Mouse (Mus musculus) hindbrain, postnatal 0 days (tissue): ENCODE results near the gene Trpv4. TPM values are rescaled to one million over a fixed set of nuclear protein-coding genes. Genes with fewer than 3 reads are reported as not detected.

ENCODE experiments used
- ATAC-seq: fragments of 200-750 bp; cut with Nextera tagmentation; 2 replicates; pipeline ENCODE4 v1.8.0; 2017; ENCODE audit warnings: mild to moderate bottlenecking, moderate TSS enrichment, moderate library complexity
- DNase-seq: peaks from one replicate; pipeline ENCODE4 v3.0.0-alpha.2; 2015; ENCODE audit warnings: low spot score
- H3K27ac ChIP-seq: fragments of 300-500 bp; sonication (generic); 2 replicates; pipeline ENCODE4 v1.5.1; 2014; ENCODE audit warnings: mild to moderate bottlenecking
- H3K27me3 ChIP-seq: fragments of 300-500 bp; sonication (generic); 2 replicates; pipeline ENCODE4 v1.6.1; 2014; ENCODE audit warnings: low read length, mixed read lengths; ENCODE audit not compliant: insufficient read depth
- H3K36me3 ChIP-seq: fragments of 300-500 bp; sonication (generic); 2 replicates; pipeline ENCODE4 v1.6.1; 2014; ENCODE audit warnings: low read length, mixed read lengths; ENCODE audit not compliant: insufficient read depth
- H3K4me1 ChIP-seq: fragments of 300-500 bp; sonication (generic); 2 replicates; pipeline ENCODE4 v1.6.1; 2014; ENCODE audit warnings: antibody characterized with exemption, low read length, mixed read lengths; ENCODE audit not compliant: insufficient read depth
- H3K4me2 ChIP-seq: fragments of 300-500 bp; sonication (generic); 2 replicates; pipeline ENCODE4 v1.6.1; 2014; ENCODE audit warnings: low read depth, mild to moderate bottlenecking, low read length, moderate library complexity, mixed read lengths
- H3K4me3 ChIP-seq: fragments of 300-500 bp; sonication (generic); 2 replicates; pipeline ENCODE4 v1.5.1; 2014; ENCODE audit warnings: low read length
- H3K9ac ChIP-seq: fragments of 300-500 bp; sonication (generic); replicated peaks from 2 replicates; pipeline ENCODE4 v1.6.1; 2014; ENCODE audit warnings: mild to moderate bottlenecking, low read length, moderate library complexity, mixed read lengths
- H3K9me3 ChIP-seq: fragments of 300-500 bp; sonication (generic); 2 replicates; pipeline ENCODE4 v1.6.1; 2016; ENCODE audit warnings: low read length, mixed read lengths
- CTCF ChIP-seq: IDR thresholded peaks from 2 replicates; pipeline ENCODE4 v1.5.1; 2016; ENCODE audit warnings: antibody characterized with exemption, control low read depth, low read depth
- WGBS: fragments of 180-500 bp; shearing (Covaris S2); extraction: QIAGEN DNeasy Blood & Tissue Kit; methylation state at CpG from one replicate; pipeline ENCODE4 v1.1.7; 2014; 5-methylcytosine and 5-hydroxymethylcytosine counted together
- polyA plus RNA-seq: library from polyadenylated mRNA; unstranded; fragments of >200 nt; fragmentation: Nextera tagmentation; extraction: Ambion mirVana; gene quantifications from 2 replicates; pipeline ENCODE4 v1.2.1, GENCODE M21; 2015
- total RNA-seq: library from RNA; depleted of rRNA; stranded (reverse); fragments of >200 nt; gene quantifications from 2 replicates; pipeline ENCODE4 v1.2.3, GENCODE M21; 2014

The Trpv4 gene
- total and polyA plus RNA-seq, 2 experiments from 2014 or later, result 2.7 to 3.0 TPM

- no peak overlapping the region for H3K27ac ChIP-seq
- no peak overlapping the region for H3K4me2 ChIP-seq
- WGBS, result 63% methylated on average over 7 of the region's 7 CpGs
- no peak for TF ChIP-seq CTCF
- no peaks in the 10 kb centered on the region for H3K27me3 ChIP-seq
- H3K9me3 ChIP-seq, result no peaks in the 10 kb centered on the region
- no peak for DNase-seq
- no peak overlapping the region for H3K9ac ChIP-seq
- peaks cover 6% of the 10 kb centered on the region; the same call in 1 of the 2 replicates for H3K36me3 ChIP-seq
- no peak overlapping the region for H3K4me3 ChIP-seq
- H3K4me1 ChIP-seq, result no peaks in the 10 kb centered on the region
- ATAC-seq, result no peak
These were observed 43.4 kb downstream of the Trpv4 start for GRCm38 (mm10) chr5:114614863-114615262.

- Histone ChIP-seq H3K4me3 (no peak overlapping the region), H3K27me3 (no peaks in the 10 kb centered on the region), H3K9ac (no peak overlapping the region), H3K27ac (no peak overlapping the region), H3K4me2 (no peak overlapping the region), H3K4me1 (peaks cover 18% of the 10 kb centered on the region), H3K9me3 (no peaks in the 10 kb centered on the region), H3K36me3 (peaks cover 6% of the 10 kb centered on the region; the same call in 1 of the 2 replicates)
- DNase-seq (peak; percentile 65), ATAC-seq (no peak)
- 68% methylated on average over 24 of the region's 25 CpGs for WGBS
- peak; percentile 70 for TF ChIP-seq CTCF
These were observed 46.1 kb downstream of the Trpv4 start for GRCm38 (mm10) chr5:114611968-114612608.

DNA sequence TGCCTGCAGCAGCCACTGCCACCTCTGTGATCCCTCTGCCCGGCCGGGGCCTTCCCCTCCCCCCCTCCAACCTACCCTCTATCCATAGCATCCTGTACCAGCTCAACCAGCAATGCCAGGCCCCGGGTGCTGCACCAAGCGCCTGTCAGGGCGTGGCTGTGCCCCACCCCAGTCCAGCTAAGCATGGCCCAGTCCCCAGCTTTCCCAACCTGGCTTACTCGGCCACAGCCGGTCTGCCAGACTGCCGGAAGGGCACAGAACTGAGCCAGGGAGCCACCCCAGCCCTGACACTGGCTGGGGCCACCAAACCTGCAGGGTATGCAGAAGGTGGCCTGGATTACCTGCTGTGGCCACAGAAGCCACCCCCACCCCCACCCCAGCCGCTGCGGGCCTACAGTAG is 47.0 kb downstream of the Trpv4 start:
- ATAC-seq, result no peak

GRCm38 (mm10) chr5:114608516-114608915 is 49.7 kb downstream of the Trpv4 start:
- no peak overlapping the region for H3K4me2 ChIP-seq
- H3K27ac ChIP-seq, result peak overlapping the region; percentile 55; the same call in 1 of the 2 replicates
- WGBS, result 5% methylated on average over 12 of the region's 12 CpGs
- 0 out of 2 replicates have a peak, but pooled peaks have one; percentile 15 for ATAC-seq
- no peak overlapping the region for H3K9ac ChIP-seq
- DNase-seq, result peak; percentile 88
- H3K4me3 ChIP-seq, result no peak overlapping the region
- peaks cover 6% of the 10 kb centered on the region; the same call in 1 of the 2 replicates for H3K36me3 ChIP-seq
- H3K4me1 ChIP-seq, result peaks cover 27% of the 10 kb centered on the region
- TF ChIP-seq CTCF, result peak; percentile 98
- H3K9me3 ChIP-seq, result no peaks in the 10 kb centered on the region
- no peaks in the 10 kb centered on the region for H3K27me3 ChIP-seq

More for the DNA sequence above, 47.0 kb downstream of the Trpv4 start:
- Histone ChIP-seq H3K27me3 (no peaks in the 10 kb centered on the region), H3K9ac (no peak overlapping the region), H3K36me3 (peaks cover 6% of the 10 kb centered on the region; the same call in 1 of the 2 replicates), H3K27ac (no peak overlapping the region), H3K4me1 (peaks cover 18% of the 10 kb centered on the region), H3K9me3 (no peaks in the 10 kb centered on the region), H3K4me2 (no peak overlapping the region), H3K4me3 (no peak overlapping the region)
- TF ChIP-seq CTCF, result no peak
- WGBS, result 91% methylated on average over 10 of the region's 10 CpGs
- DNase-seq, result no peak

GRCm38 (mm10) chr5:114607651-114608050 is 50.6 kb downstream of the Trpv4 start:
- peak overlapping the region; percentile 27; the same call in 1 of the 2 replicates for H3K4me2 ChIP-seq
- H3K4me1 ChIP-seq, result peaks cover 27% of the 10 kb centered on the region
- ATAC-seq, result peak; percentile 46
- H3K27ac ChIP-seq, result peak overlapping the region; percentile 55
- H3K9me3 ChIP-seq, result no peaks in the 10 kb centered on the region
- 18% methylated on average over 8 of the region's 8 CpGs for WGBS
- DNase-seq, result peak; percentile 89
- H3K36me3 ChIP-seq, result peaks cover 6% of the 10 kb centered on the region; the same call in 1 of the 2 replicates
- H3K4me3 ChIP-seq, result no peak overlapping the region
- no peak for TF ChIP-seq CTCF
- no peak overlapping the region for H3K9ac ChIP-seq
- H3K27me3 ChIP-seq, result no peaks in the 10 kb centered on the region

- H3K27me3 ChIP-seq, result no peaks in the 10 kb centered on the region
- no peak for TF ChIP-seq CTCF
- no peak overlapping the region for H3K4me2 ChIP-seq
- no peaks in the 10 kb centered on the region for H3K9me3 ChIP-seq
- 85% methylated on average over 6 of the region's 6 CpGs for WGBS
- no peak for DNase-seq
- H3K4me3 ChIP-seq, result no peak overlapping the region
- no peak for ATAC-seq
- 0 out of 2 replicates have a peak overlapping the region, but pooled peaks have one; percentile 11 for H3K27ac ChIP-seq
- no peak overlapping the region for H3K9ac ChIP-seq
- H3K36me3 ChIP-seq, result 0 out of 2 replicates have a peak, but pooled peaks cover 1% of the 10 kb centered on the region
- peaks cover 27% of the 10 kb centered on the region for H3K4me1 ChIP-seq
These were observed 52.2 kb downstream of the Trpv4 start for GRCm38 (mm10) chr5:114605981-114606380.

DNA sequence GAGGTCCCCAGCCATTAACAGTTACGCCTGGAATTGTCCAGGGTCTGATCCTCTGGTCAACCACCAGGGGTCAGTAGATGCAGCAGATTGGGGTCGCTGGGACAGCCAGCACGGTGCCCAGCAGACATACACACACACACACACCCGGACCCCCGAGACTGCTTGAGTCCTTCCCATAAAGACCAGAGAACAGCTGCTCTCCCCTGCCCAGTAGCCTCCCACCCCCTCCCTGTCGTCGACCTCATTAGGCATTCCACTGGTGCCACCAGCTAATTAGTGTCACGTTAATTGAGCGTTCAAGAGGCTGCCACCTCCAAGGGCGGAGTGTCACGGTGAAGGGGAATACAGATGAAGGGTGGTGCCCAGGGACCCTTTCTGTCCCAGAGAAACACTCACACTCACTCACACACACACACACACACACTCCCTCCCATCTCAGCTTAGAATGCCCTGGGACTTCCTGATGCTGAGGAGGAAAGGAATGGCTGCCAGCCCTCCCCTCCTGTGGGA is 53.4 kb downstream of the Trpv4 start:
- 0 out of 2 replicates have a peak overlapping the region, but pooled peaks have one; percentile 11 for H3K27ac ChIP-seq
- H3K27me3 ChIP-seq, result no peaks in the 10 kb centered on the region
- peak; percentile 79 for TF ChIP-seq CTCF
- no peak overlapping the region for H3K4me3 ChIP-seq
- ATAC-seq (peak; percentile 55), DNase-seq (peak; percentile 72)
- peaks cover 27% of the 10 kb centered on the region for H3K4me1 ChIP-seq
- H3K36me3 ChIP-seq, result no peaks in the 10 kb centered on the region
- 12% methylated on average over 11 of the region's 11 CpGs for WGBS
- no peaks in the 10 kb centered on the region for H3K9me3 ChIP-seq
- no peak overlapping the region for H3K9ac ChIP-seq
- H3K4me2 ChIP-seq, result no peak overlapping the region
